26 mouse cellular contexts compared by ENCODE assay signal in the genomic region with DNA sequence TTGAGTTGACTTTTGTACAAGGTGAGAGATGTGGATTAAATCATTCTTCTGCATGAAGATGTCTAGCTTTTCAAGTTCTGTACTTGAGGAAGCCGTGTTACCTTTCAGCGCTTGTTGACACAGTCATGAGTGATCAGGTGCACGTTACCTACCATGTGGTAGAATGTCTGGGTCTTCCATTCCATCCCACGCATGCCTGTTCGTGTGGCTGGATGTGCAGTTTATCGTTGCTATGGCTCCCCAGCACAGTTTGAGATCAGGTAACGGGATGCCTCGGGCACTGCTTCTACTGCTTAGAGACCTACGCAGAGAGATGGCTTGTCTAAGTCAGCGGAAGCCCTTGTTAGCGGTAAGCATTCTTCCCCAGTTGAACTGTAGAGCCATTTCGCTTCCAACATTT.
"Had no signal": no experiment of that assay in that cellular context is flagged by ENCODE, and none has a peak within 500 bp of the region (broad histone marks: within the 10 kb centered on the region; RNA-seq: fewer than 3 reads in every experiment).

No protein-coding gene starts in this region.

- H3K36me3 ChIP-seq: heart, embryonic 13.5 days; heart, embryonic 15.5 days; hindbrain, embryonic 10.5 days; hindbrain, embryonic 12.5 days; limb, embryonic 12.5 days; liver, embryonic 13.5 days had no signal

- H3K9ac ChIP-seq: heart, embryonic 13.5 days; heart, embryonic 15.5 days; hindbrain, embryonic 12.5 days; hindbrain, embryonic 14.5 days; limb, embryonic 12.5 days; liver, embryonic 13.5 days had no signal

- ATAC-seq: hindbrain, embryonic 16.5 days; inflammation-experienced regulatory T-cells, adult 6 months; intestine, postnatal 0 days had no signal

- H3K4me1 ChIP-seq: heart, embryonic 15.5 days; hindbrain, embryonic 10.5 days; hindbrain, embryonic 12.5 days; limb, embryonic 10.5 days; limb, embryonic 12.5 days; liver, embryonic 13.5 days had no signal

- H3K27ac ChIP-seq: gastrocnemius, adult 2 months; heart, adult 2 months; heart, embryonic 13.5 days; heart, embryonic 15.5 days; hindbrain, embryonic 10.5 days; hindbrain, embryonic 12.5 days; hindbrain, embryonic 14.5 days; layer of hippocampus, adult 2 months; left cerebral cortex, adult 2 months; limb, embryonic 10.5 days; limb, embryonic 12.5 days; liver, embryonic 13.5 days had no signal

- DNase-seq: gastrocnemius, adult 2 months; gastrocnemius, postnatal 10 days; gastrocnemius, postnatal 25 days; heart, adult 2 months; heart, postnatal 14 days; heart, postnatal 4 days; kidney, adult 18-20 months; kidney, adult 8-10 months; kidney, postnatal 25 days; kidney, postnatal 4 days; liver; liver, embryonic 13.5 days had no signal

- H3K4me3 ChIP-seq: gastrocnemius, adult 2 months; heart, adult 2 months; heart, embryonic 13.5 days; heart, embryonic 15.5 days; hindbrain, embryonic 10.5 days; hindbrain, embryonic 12.5 days; layer of hippocampus, adult 2 months; left cerebral cortex, adult 2 months; limb, embryonic 10.5 days; limb, embryonic 12.5 days; liver, embryonic 13.5 days had no signal

- H3K9me3 ChIP-seq: limb, embryonic 10.5 days had no signal

- H3K4me2 ChIP-seq: heart, embryonic 11.5 days; heart, embryonic 13.5 days; heart, embryonic 15.5 days; hindbrain, embryonic 12.5 days; hindbrain, embryonic 14.5 days; limb, embryonic 12.5 days; liver, embryonic 11.5 days; liver, embryonic 13.5 days had no signal

- H3K27me3 ChIP-seq: heart, embryonic 13.5 days; heart, embryonic 15.5 days; hindbrain, embryonic 12.5 days; limb, embryonic 12.5 days; liver, embryonic 13.5 days had no signal
